In genomic region chr6:96447466-96447865, GRCm38 (mm10) we compare ENCODE assay signal across 18 mouse cellular contexts.
"Had no signal": no experiment of that assay in that cellular context is flagged by ENCODE, and none has a peak within 500 bp of the region (broad histone marks: within the 10 kb centered on the region; RNA-seq: fewer than 3 reads in every experiment).

No protein-coding gene starts in this region.

- H3K9me3 ChIP-seq: midbrain, embryonic 10.5 days; midbrain, embryonic 12.5 days; midbrain, embryonic 15.5 days; neural tube, embryonic 13.5 days; neural tube, embryonic 15.5 days had no signal

- H3K4me1 ChIP-seq: midbrain, embryonic 10.5 days; midbrain, embryonic 12.5 days; midbrain, embryonic 15.5 days; neural tube, embryonic 13.5 days; neural tube, embryonic 15.5 days had no signal

- H3K9ac ChIP-seq: lung, embryonic 14.5 days; midbrain, embryonic 12.5 days; midbrain, embryonic 15.5 days; neural tube, embryonic 13.5 days; neural tube, embryonic 15.5 days had no signal

- H3K4me2 ChIP-seq: lung, embryonic 14.5 days; midbrain, embryonic 12.5 days; midbrain, embryonic 15.5 days; neural tube, embryonic 13.5 days; neural tube, embryonic 15.5 days had no signal

- H3K4me3 ChIP-seq: midbrain, embryonic 10.5 days; midbrain, embryonic 12.5 days; midbrain, embryonic 15.5 days; myocyte; neural tube, embryonic 13.5 days; neural tube, embryonic 15.5 days had no signal

- DNase-seq: lung, adult 18-20 months; lung, embryonic 14.5 days; lung, postnatal 10 days; lung, postnatal 4 days; retina, postnatal 1 day; right cerebral cortex, adult 18-20 months; right cerebral cortex, postnatal 25 days; right cerebral cortex, postnatal 4 days; spleen, adult 18-20 months; thymus, adult 18-20 months; thymus, postnatal 14 days; thymus, postnatal 36 days had no signal

- H3K27me3 ChIP-seq: midbrain, embryonic 12.5 days; midbrain, embryonic 15.5 days; neural tube, embryonic 13.5 days; neural tube, embryonic 15.5 days had no signal

- H3K36me3 ChIP-seq: midbrain, embryonic 10.5 days; midbrain, embryonic 12.5 days; midbrain, embryonic 15.5 days; neural tube, embryonic 13.5 days; neural tube, embryonic 15.5 days had no signal

- H3K27ac ChIP-seq: midbrain, embryonic 10.5 days; midbrain, embryonic 12.5 days; midbrain, embryonic 15.5 days; neural tube, embryonic 13.5 days; neural tube, embryonic 15.5 days had no signal

- ATAC-seq: midbrain, embryonic 15.5 days had no signal
